Mouse (Mus musculus): Measurements from ENCODE around the gene 1700029H14Rik. TPM values are rescaled to one million over a fixed set of nuclear protein-coding genes. Genes with fewer than 3 reads are reported as not detected.

1700029H14Rik gene
- polyA plus RNA-seq (2012; fragmentation: generic; extraction: Trizol), result not detected

DNA sequence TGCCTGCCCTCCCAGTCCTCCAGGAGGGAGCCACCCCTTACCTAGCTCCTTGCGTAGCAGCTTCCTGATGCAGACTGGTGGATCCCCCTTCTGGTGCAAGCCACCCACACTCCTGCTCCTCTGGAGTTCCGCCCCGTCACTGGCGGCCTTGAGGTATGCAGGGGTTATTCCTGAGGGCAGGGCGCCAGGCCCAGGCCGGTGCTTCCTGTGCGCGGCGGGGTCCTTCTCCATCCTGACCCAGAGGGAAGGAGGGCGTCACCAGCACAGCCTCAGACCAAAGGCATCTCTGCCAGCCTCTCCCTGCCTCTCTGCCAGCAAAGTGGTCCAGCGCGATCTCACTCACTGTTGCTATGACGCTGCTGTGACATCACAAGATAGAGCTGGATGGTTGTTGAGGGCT, at the start of gene 1700029H14Rik:
TSS of gene 1700029H14Rik (minus strand) at position 344 of the 400 bp plus-strand sequence.
- TF ChIP-seq POLR2AphosphoS2 (IDR thresholded peaks at IDR 0.05; ENCODE audit: insufficient read length, low read depth) (peak; percentile 56), MYOG (IDR thresholded peaks at IDR 0.05; ENCODE audit: control insufficient read depth in 1 of 3, insufficient read depth in 1 of 3, insufficient read length in 2 of 3, low read depth in 2 of 3) (no peak), REST (IDR thresholded peaks at IDR 0.05; ENCODE audit: insufficient read depth, insufficient read length) (no peak)
- Histone ChIP-seq H3K4me2 (ENCODE audit: low read depth) (no peak within 1 kb of the TSS), H3K4me3 (no peak within 1 kb of the TSS)

GRCm38 (mm10) chr8:13611702-13612101, 49.4 kb upstream of the 1700029H14Rik start:
- Histone ChIP-seq H3K36me3 (ENCODE audit: control insufficient read depth, insufficient read depth) (peaks cover 29% of the 10 kb centered on the region), H3ac (ENCODE audit: control insufficient read depth, insufficient read length) (no peak overlapping the region), H3K27me3 (ENCODE audit: control insufficient read depth, insufficient read depth, insufficient read length) (no peaks in the 10 kb centered on the region), H3K4me3 (no peak overlapping the region), H3K79me2 (ENCODE audit: control insufficient read depth, insufficient read depth) (peaks cover 5% of the 10 kb centered on the region), H3K4me2 (ENCODE audit: low read depth) (no peak overlapping the region)
- no peak for TF ChIP-seq E2F4 (IDR thresholded peaks at IDR 0.05; ENCODE audit: insufficient read depth)
- no peak for TF ChIP-seq POLR2AphosphoS2 (IDR thresholded peaks at IDR 0.05; ENCODE audit: insufficient read length, low read depth)
- TF ChIP-seq MYOG (IDR thresholded peaks at IDR 0.05; ENCODE audit: control insufficient read depth in 1 of 3, insufficient read depth in 1 of 3, insufficient read length in 2 of 3, low read depth in 2 of 3), result no peak
- TF ChIP-seq REST (IDR thresholded peaks at IDR 0.05; ENCODE audit: insufficient read depth, insufficient read length), result no peak
- no peak for TF ChIP-seq MAX (IDR thresholded peaks at IDR 0.05; ENCODE audit: low read depth)
- TF ChIP-seq CEBPB (IDR thresholded peaks at IDR 0.05; ENCODE audit: insufficient read depth, poor library complexity, severe bottlenecking), result no peak
- TF ChIP-seq TCF12 (IDR thresholded peaks at IDR 0.05; ENCODE audit: insufficient read depth, poor library complexity, severe bottlenecking), result no peak
- TF ChIP-seq USF1 (IDR thresholded peaks at IDR 0.05; ENCODE audit: low read depth), result no peak
- TF ChIP-seq MYOD1 (IDR thresholded peaks at IDR 0.05; ENCODE audit: control insufficient read depth in 1 of 3, insufficient read length in 2 of 3, low read depth in 2 of 3), result no peak
- TF ChIP-seq TCF3 (IDR thresholded peaks at IDR 0.05; ENCODE audit: insufficient read length, low read depth), result no peak
- TF ChIP-seq SRF (IDR thresholded peaks at IDR 0.05; ENCODE audit: control insufficient read depth, insufficient read length, low read depth), result no peak
- TF ChIP-seq POLR2A (IDR thresholded peaks at IDR 0.05; ENCODE audit: insufficient read length, low read depth), result no peak

More for the DNA sequence above, at the start of gene 1700029H14Rik:
- no peak within 1 kb of the TSS for H3ac ChIP-seq (ENCODE audit: control insufficient read depth, insufficient read length)
- H3K79me2 ChIP-seq (ENCODE audit: control insufficient read depth, insufficient read depth), result no peaks in the 10 kb centered on the region
- H3K36me3 ChIP-seq (ENCODE audit: control insufficient read depth, insufficient read depth), result no peaks in the 10 kb centered on the region
- H3K27me3 ChIP-seq (ENCODE audit: control insufficient read depth, insufficient read depth, insufficient read length), result no peaks in the 10 kb centered on the region

- H3K36me3 ChIP-seq (ENCODE audit: control insufficient read depth, insufficient read depth), result peaks cover 29% of the 10 kb centered on the region
- H3ac ChIP-seq (ENCODE audit: control insufficient read depth, insufficient read length), result no peak overlapping the region
- TF ChIP-seq MYOG (IDR thresholded peaks at IDR 0.05; ENCODE audit: control insufficient read depth in 1 of 3, insufficient read depth in 1 of 3, insufficient read length in 2 of 3, low read depth in 2 of 3) (no peak), TCF3 (IDR thresholded peaks at IDR 0.05; ENCODE audit: insufficient read length, low read depth) (no peak), MAX (IDR thresholded peaks at IDR 0.05; ENCODE audit: low read depth) (no peak), MYOD1 (IDR thresholded peaks at IDR 0.05; ENCODE audit: control insufficient read depth in 1 of 3, insufficient read length in 2 of 3, low read depth in 2 of 3) (no peak), CEBPB (IDR thresholded peaks at IDR 0.05; ENCODE audit: insufficient read depth, poor library complexity, severe bottlenecking) (no peak), POLR2A (IDR thresholded peaks at IDR 0.05; ENCODE audit: insufficient read length, low read depth) (no peak), SRF (IDR thresholded peaks at IDR 0.05; ENCODE audit: control insufficient read depth, insufficient read length, low read depth) (no peak), E2F4 (IDR thresholded peaks at IDR 0.05; ENCODE audit: insufficient read depth) (no peak), REST (IDR thresholded peaks at IDR 0.05; ENCODE audit: insufficient read depth, insufficient read length) (no peak), USF1 (IDR thresholded peaks at IDR 0.05; ENCODE audit: low read depth) (no peak), POLR2AphosphoS2 (IDR thresholded peaks at IDR 0.05; ENCODE audit: insufficient read length, low read depth) (no peak), TCF12 (IDR thresholded peaks at IDR 0.05; ENCODE audit: insufficient read depth, poor library complexity, severe bottlenecking) (no peak)
- H3K4me2 ChIP-seq (ENCODE audit: low read depth), result no peak overlapping the region
- H3K79me2 ChIP-seq (ENCODE audit: control insufficient read depth, insufficient read depth), result no peaks in the 10 kb centered on the region
- no peak overlapping the region for H3K4me3 ChIP-seq
- no peaks in the 10 kb centered on the region for H3K27me3 ChIP-seq (ENCODE audit: control insufficient read depth, insufficient read depth, insufficient read length)
These were observed 47.7 kb upstream of the 1700029H14Rik start for GRCm38 (mm10) chr8:13609971-13610370.

- H3K4me3 ChIP-seq, result no peak overlapping the region
- TF ChIP-seq MAX (IDR thresholded peaks at IDR 0.05; ENCODE audit: low read depth), result no peak
- no peak for TF ChIP-seq TCF3 (IDR thresholded peaks at IDR 0.05; ENCODE audit: insufficient read length, low read depth)
- no peak for TF ChIP-seq SRF (IDR thresholded peaks at IDR 0.05; ENCODE audit: control insufficient read depth, insufficient read length, low read depth)
- TF ChIP-seq MYOD1 (IDR thresholded peaks at IDR 0.05; ENCODE audit: control insufficient read depth in 1 of 3, insufficient read length in 2 of 3, low read depth in 2 of 3), result no peak
- no peak for TF ChIP-seq POLR2A (IDR thresholded peaks at IDR 0.05; ENCODE audit: insufficient read length, low read depth)
- no peak for TF ChIP-seq TCF12 (IDR thresholded peaks at IDR 0.05; ENCODE audit: insufficient read depth, poor library complexity, severe bottlenecking)
- TF ChIP-seq REST (IDR thresholded peaks at IDR 0.05; ENCODE audit: insufficient read depth, insufficient read length), result no peak
- no peak for TF ChIP-seq POLR2AphosphoS2 (IDR thresholded peaks at IDR 0.05; ENCODE audit: insufficient read length, low read depth)
- TF ChIP-seq E2F4 (IDR thresholded peaks at IDR 0.05; ENCODE audit: insufficient read depth), result no peak
- no peak overlapping the region for H3ac ChIP-seq (ENCODE audit: control insufficient read depth, insufficient read length)
- H3K36me3 ChIP-seq (ENCODE audit: control insufficient read depth, insufficient read depth), result peaks cover 27% of the 10 kb centered on the region
- H3K79me2 ChIP-seq (ENCODE audit: control insufficient read depth, insufficient read depth), result no peaks in the 10 kb centered on the region
- no peaks in the 10 kb centered on the region for H3K27me3 ChIP-seq (ENCODE audit: control insufficient read depth, insufficient read depth, insufficient read length)
- no peak overlapping the region for H3K4me2 ChIP-seq (ENCODE audit: low read depth)
These were observed 46.7 kb upstream of the 1700029H14Rik start for GRCm38 (mm10) chr8:13608946-13609345.

GRCm38 (mm10) chr8:13605920-13606480, 43.7 kb upstream of the 1700029H14Rik start:
- H3K4me3 ChIP-seq, result no peak overlapping the region
- peaks cover 21% of the 10 kb centered on the region for H3K36me3 ChIP-seq (ENCODE audit: control insufficient read depth, insufficient read depth)
- H3K79me2 ChIP-seq (ENCODE audit: control insufficient read depth, insufficient read depth), result no peaks in the 10 kb centered on the region
- no peak for TF ChIP-seq SRF (IDR thresholded peaks at IDR 0.05; ENCODE audit: control insufficient read depth, insufficient read length, low read depth)
- TF ChIP-seq REST (IDR thresholded peaks at IDR 0.05; ENCODE audit: insufficient read depth, insufficient read length), result no peak
- TF ChIP-seq E2F4 (IDR thresholded peaks at IDR 0.05; ENCODE audit: insufficient read depth), result no peak
- TF ChIP-seq MYOD1 (IDR thresholded peaks at IDR 0.05; ENCODE audit: control insufficient read depth in 1 of 3, insufficient read length in 2 of 3, low read depth in 2 of 3), result no peak
- TF ChIP-seq POLR2A (IDR thresholded peaks at IDR 0.05; ENCODE audit: insufficient read length, low read depth), result no peak
- TF ChIP-seq TCF12 (IDR thresholded peaks at IDR 0.05; ENCODE audit: insufficient read depth, poor library complexity, severe bottlenecking), result no peak
- TF ChIP-seq POLR2AphosphoS2 (IDR thresholded peaks at IDR 0.05; ENCODE audit: insufficient read length, low read depth), result no peak
- TF ChIP-seq USF1 (IDR thresholded peaks at IDR 0.05; ENCODE audit: low read depth), result no peak
- no peak for TF ChIP-seq CEBPB (IDR thresholded peaks at IDR 0.05; ENCODE audit: insufficient read depth, poor library complexity, severe bottlenecking)
- TF ChIP-seq TCF3 (IDR thresholded peaks at IDR 0.05; ENCODE audit: insufficient read length, low read depth), result no peak
- no peak for TF ChIP-seq MYOG (IDR thresholded peaks at IDR 0.05; ENCODE audit: control insufficient read depth in 1 of 3, insufficient read depth in 1 of 3, insufficient read length in 2 of 3, low read depth in 2 of 3)
- TF ChIP-seq MAX (IDR thresholded peaks at IDR 0.05; ENCODE audit: low read depth), result no peak
- H3ac ChIP-seq (ENCODE audit: control insufficient read depth, insufficient read length), result no peak overlapping the region
- H3K4me2 ChIP-seq (ENCODE audit: low read depth), result no peak overlapping the region
- H3K27me3 ChIP-seq (ENCODE audit: control insufficient read depth, insufficient read depth, insufficient read length), result no peaks in the 10 kb centered on the region
